Mouse (Mus musculus) ES-Bruce4 (cell line): ENCODE measurements around the gene Pram1.

Experiments used
- CTCF ChIP-seq: IDR thresholded peaks from one replicate; pipeline ENCODE4 v1.8.1; 2011; ENCODE audit warnings: low read depth, low read length
- POLR2A ChIP-seq: IDR thresholded peaks from one replicate; pipeline ENCODE4 v1.8.1; 2011; ENCODE audit warnings: low read length; ENCODE audit not compliant: insufficient read depth

- TF ChIP-seq POLR2A (no peak), CTCF (no peak)
Measured at GRCm38 (mm10) chr17:33630171-33630895, 7.5 kb upstream of the Pram1 start.
